Mouse (Mus musculus) heart, postnatal 0 days (tissue): ENCODE results near the gene Ly6g6c.

Experiments used
- CTCF ChIP-seq: IDR thresholded peaks from 2 replicates; pipeline ENCODE4 v1.5.1; 2016; ENCODE audit warnings: antibody characterized with exemption, control low read depth, low read depth
- EP300 ChIP-seq: IDR thresholded peaks from 2 replicates; pipeline ENCODE4 v1.6.1; 2016; ENCODE audit warnings: antibody characterized with exemption, low read depth

DNA sequence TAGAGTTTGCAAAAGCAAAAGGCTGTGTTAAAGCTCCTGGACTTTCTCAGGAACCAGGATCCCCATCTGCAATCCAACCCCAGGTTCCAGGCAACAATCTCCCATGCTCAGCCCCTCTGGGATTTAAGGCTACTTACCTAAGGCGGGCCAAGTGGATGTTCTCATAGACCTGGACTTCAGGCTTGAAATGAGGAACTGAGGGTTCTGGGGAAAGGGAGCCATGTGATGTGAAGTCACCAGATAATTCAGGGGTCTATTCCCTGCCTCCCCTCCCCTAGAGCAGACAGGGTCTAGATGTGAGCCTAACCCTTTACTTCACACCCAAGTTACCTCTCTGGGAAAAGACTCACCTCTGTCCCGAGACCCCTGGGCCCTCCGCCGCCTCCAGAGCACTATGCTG is 15.5 kb downstream of the Ly6g6c start:
- TF ChIP-seq CTCF, result no peak
- TF ChIP-seq EP300, result no peak
